Mouse (Mus musculus) c-Kit-positive CD71-negative TER-119-negative erythroid progenitor cells, embryonic 14.5 days (primary cell): Measurements from ENCODE around the gene Dedd2.

Source experiments
- DNase-seq: peaks from one replicate; pipeline ENCODE4 v3.0.0-alpha.2; 2013; ENCODE audit warnings: low read depth

Gene Dedd2

DNA sequence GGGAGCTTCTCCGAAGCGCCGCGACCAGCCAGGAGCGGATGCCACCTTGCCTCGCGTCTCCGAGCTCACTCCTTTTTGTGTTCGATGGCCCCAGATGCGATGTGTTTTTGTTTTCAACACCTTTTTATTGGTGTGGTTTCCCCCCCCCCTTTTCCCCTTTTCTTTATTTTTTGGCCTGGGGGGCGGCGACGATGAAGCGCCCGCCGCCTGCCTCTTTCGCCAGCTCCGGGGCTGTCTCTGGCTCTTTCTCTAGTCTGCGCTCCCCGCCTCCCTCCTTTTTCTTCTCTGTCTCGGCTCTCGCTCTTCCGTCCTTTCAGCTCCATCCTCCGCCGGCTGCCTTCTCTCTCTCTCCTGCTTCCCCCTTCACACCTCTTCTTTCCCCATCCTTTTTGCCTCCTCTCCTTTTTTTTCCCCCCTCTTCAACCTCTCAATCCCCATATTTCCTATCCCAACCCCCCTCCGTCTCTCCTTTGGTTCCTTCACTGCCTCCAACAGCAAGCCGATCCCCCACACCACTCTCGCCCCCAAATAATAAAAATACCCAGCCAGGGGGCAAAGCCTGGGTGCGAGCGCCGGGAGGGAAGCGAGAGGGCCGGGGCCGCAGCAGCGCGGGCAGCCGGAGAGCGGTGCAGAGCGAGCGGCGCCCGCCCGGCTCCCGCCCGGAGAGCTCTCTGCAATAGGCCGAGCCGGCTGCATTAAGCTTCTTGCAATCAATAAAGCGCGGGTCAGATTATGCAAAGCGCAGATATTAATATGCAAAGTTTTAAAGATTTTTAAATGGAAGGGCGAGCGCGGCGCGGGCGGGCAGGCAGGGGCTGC, 41.4 kb downstream of the Dedd2 start:
- no peak for DNase-seq

DNA sequence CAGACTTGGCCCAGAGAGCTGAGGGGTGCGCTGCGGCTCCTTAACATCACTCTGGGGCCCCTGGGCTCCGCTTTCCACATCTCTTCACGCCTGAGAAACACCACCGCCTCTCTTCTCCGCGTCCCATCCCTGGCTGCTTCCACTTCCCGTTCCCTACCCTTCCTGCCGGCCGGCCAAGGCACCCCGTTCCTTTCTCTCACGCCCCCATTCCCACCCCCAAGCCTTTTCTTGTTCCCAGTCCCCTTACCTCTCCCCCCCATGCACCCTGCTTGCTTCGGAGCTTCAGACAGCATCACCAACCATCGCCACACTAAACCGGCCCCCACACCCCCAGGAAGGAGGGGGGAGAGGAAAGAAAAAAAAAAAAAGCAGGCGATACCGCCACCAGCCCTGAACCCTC, 42.1 kb downstream of the Dedd2 start:
- no peak for DNase-seq

DNA sequence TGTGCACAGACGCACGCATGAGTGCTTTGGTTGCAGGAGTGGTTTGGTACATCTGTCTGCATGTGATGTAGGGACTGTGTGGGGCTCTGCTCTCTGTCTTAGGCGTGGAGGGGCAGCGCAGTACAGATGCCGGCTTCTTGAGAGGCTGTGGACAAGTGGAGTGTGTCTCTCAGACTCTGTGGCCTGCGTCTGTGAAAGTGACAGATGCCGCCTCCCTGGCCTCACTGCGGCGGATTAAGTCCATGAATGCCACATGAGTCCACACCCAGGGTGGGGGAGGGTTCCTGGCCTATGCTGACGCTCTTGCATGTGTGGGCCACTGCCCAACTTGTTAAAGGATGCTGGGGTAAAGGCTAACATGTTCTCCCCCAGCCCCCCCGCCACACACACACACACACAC, 46.1 kb downstream of the Dedd2 start:
- DNase-seq, result no peak

DNA sequence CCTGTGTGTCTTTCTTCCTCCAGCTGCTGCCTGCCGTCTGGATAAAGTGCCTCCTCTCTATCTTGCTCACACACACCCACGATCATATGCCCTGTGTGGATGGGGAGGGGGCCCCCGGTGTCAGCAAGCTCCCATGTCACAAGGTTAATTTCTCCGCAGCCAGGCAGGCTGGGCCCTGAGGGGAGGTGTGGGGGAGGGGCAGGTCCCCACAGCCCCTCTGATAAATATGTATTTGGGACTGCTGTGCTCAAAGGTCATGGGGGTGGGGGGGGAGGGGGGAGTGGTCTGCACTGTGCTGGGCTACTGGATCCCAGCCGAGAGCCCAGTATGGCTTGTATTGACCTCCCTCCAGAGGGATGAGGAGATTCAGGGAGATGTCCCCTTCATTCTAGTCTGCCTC, 47.7 kb downstream of the Dedd2 start:
- no peak for DNase-seq

DNA sequence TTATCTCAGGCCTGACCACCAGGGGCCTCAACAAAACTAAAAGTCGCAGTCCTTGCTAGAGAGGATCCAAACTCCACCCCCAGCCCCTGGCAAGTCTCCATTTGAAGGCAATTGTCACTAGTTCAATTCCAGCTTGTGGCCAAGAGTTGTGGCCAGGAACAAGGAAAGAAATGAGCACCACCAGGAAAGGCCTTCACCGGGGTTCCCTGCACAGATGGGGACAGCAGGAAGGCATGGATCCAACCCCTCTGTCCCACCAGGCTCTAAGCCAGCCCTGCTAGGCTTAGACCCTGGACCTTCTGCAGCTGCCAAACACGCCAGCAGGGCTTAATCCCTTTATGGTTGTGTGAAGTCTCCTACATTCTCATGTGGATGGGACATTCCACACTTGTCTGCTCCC, 49.8 kb downstream of the Dedd2 start:
- DNase-seq, result no peak

DNA sequence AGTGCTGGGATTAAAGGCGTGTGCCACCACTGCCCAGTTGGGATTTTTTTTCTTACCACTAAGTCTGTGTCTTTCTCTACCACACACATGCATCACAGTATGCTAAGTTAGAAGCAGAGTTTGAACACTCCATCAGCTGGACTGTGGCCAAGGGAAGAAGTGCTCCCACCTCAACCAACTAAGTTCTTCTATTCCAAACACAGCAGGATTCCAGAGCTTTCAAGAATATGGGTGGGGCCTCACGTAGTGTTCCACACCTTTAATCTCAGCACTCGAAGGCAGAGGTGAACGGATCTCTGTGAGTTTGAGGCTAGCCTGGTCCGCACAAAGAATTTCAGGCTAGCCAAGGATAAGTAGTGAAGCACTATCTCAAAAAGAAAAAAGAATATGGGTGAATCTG, 54.3 kb downstream of the Dedd2 start:
- DNase-seq, result no peak

DNA sequence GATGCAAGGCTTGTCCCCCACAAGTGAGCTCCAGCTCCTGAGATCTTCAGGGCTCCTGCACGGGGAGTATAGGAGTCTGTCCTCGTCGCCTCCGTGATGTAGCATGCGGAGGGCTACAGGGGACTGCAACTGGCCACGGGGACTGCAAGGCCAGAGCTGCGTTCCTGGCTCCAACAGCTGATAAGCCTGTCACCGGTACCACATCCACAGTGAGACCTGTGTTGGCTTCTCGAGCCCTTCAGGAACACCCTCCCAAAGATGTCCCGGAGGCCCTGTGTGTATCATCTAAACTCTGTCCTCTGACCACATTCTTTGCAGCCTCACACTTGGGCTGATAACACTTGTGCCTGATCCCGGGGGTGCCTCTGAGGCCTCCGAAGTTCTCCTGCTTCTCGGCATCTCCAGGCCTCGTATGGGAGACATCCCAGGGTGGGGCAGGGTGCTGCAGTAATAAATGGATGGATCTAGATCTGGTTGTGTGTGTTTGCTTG, 64.2 kb downstream of the Dedd2 start:
- no peak for DNase-seq

DNA sequence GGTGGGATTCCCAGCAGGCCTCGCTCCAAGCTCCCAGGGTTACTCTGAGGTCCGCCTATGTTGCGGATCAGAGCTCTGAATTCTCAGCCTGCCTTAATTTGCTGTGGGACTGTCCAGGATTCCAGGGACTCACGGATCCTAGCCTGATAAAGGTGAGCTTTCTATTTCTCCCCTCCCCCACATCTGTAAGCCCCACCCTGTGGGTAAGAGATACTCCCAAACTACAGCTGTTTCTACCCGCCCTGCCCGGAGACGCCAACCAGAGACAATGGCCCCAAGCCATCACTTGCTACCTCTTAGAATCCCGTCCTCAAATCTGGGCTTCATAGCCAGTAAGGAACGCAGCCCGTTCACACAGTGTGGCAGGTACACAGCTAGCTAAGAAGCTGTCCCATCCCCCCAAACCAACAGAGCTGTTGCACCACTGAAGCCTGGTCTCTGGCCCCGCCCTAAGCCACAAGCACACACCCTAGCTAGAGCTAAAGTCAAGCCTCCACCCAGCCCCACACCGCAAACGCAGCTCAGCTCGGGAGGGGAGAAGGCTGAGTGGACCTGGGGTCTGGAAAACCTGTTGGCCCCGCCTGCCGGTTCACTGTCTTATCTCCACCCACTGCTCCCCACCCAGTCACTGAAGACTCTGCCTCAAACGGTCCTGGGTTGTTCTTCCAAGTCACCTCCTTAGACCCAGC, 64.8 kb downstream of the Dedd2 start:
- peak; percentile 69 for DNase-seq

DNA sequence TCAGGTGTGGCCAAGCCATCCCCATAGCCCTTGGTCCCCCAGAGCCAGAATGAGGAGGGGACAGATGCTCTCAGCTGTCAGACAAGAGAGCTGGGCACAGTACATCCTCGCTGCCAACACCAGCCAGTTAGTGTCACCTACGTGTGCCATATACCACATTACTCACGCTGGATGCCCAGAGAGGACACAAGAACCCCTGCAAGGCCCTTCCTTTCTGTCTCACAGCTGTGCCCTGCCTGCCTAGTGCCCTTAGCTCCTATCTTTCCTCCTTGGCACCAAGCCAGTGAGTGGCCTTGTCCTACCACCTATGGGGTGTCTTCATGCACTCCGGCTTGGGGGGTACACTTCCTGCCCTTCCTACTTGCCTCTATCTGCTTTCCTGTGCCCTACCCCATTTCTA, 65.8 kb downstream of the Dedd2 start:
- DNase-seq, result no peak

DNA sequence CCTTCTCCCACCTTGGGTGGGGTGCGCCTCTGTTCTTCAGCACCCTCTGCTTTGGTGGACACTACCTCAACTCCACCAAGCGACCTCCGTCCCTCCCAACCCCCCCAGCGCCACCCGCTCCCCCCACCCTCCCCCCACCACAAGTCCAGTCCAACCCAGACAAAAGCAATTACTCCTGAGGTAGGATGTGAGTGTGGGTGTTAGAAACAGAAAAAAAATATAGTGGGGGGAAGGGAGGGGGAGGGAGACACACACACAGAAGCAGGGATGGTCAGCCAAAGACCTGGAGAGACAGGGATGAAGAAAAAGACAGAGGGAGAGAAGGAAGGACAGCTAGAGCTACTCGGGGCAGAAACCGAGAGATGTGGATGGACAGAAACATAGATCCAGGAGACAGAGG, 66.6 kb downstream of the Dedd2 start:
- DNase-seq, result no peak

DNA sequence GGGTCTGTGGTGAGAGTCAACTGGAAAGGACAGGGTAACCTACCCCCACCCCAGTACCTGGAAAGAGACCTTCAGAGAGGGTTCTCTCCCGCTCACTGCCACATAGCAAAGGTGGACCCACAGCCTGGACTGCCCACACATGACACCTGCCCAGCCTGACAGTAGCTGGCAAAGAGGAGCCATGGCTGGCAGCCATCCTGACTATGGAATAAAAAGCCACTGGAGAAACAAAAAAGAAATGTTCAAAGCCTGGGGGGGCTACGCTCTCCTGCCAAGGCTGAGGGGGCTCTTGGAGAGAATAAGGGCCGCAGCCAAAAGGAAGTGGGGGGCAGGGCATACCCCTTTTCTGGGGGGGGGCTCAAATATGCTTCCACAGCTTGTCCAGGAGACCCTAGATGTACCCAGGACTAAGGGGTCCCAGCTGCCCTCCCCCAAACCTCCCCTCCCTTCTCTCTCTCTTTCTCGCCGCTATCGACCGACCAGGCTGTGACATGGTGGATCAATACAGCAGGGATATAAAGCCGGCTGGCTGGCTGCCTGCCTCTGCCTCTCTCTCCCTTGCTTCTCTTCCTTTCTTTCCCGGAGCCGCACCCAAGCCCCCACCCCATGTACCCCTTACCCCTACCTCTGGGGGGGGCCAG, 68.4 kb downstream of the Dedd2 start:
- DNase-seq, result no peak

DNA sequence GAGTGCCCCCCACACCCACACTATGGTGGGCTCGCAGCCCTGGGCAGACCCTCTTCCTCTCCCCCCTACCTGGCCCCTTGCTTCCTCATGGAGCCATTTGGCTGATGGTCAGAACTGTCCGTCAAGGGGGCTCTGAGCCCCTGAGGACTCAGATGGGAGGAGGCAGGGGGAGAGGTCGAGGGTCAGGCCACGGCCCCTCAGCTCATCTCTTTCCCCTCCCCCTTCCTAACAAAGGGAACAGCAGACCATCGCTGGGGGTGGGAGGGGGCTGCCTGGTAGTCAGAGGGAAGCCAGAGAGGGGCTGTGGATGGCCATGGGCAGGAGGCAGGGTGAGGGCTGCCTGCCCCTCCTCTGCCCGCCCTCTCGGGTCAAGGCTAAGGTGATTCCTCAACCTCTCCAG, 69.4 kb downstream of the Dedd2 start:
- no peak for DNase-seq

DNA sequence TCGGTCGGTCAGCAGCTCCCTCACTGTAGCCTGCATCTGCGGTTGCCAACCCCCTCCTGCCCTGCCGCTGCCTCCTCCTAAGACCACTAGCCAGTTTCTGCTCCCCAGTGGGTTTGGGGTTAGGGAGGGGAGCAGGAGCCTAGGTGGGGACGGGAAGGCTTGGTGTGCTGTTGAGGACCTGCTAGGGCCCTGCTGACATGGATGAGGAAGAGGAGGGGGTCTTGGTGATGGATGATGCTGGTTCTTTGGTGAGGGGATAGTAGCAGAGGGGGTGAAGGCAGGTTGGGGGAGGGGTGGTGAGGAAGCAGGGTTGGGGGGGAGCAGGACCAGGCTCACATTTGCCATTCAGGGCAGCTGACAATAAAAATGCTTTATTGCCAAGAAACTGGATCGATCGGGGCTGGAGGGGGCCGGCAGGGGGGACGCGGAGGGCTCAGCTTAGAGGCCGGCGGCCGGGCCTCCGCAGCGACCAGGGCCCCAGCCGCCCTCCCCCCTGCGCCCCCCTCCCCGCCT, 70.2 kb downstream of the Dedd2 start:
- DNase-seq, result no peak
